Mouse (Mus musculus): ENCODE results near the gene Perp. TPM values are rescaled to one million over a fixed set of nuclear protein-coding genes. Genes with fewer than 3 reads are reported as not detected.

Perp gene
- polyA plus RNA-seq, 1 experiment = 6.6 TPM

GRCm38 (mm10) chr10:18860119-18860824 lies 15.5 kb downstream of the Perp start:
- no peak for TF ChIP-seq POLR2A (IDR thresholded peaks at IDR 0.05; ENCODE audit: extremely low read depth, insufficient read depth, low read length)
- TF ChIP-seq CTCF (IDR thresholded peaks at IDR 0.05; ENCODE audit: extremely low read depth, insufficient read depth, low read length) = no peak
- H3K4me1 ChIP-seq (ENCODE audit: control insufficient read depth, insufficient read depth, low read length) = no peaks in the 10 kb centered on the region; the same call in 1 of the 2 replicates
- no peak overlapping the region for H3K27ac ChIP-seq (ENCODE audit: insufficient read depth, low read length)
- H3K4me3 ChIP-seq (ENCODE audit: insufficient read depth, low read length) = no peak overlapping the region

DNA sequence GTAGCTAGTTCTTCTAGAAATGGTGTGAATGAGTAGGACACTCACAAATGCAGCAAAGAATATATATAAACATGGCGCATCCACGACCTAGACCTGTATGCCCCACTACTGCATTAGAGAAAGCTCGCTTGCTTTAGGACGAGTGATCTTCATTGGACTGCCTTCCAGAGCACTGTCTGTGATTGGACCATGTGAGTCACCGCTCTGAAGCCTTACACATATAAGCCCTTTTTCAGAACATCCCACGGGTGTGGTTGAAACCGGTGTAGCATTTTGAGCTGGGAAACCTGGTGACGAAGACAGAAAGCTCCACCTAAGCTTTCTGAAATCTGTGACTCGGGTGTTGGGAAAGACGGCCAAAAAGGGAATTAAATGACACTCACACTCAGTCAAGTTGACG lies 16.0 kb downstream of the Perp start:
- Histone ChIP-seq H3K27ac (ENCODE audit: insufficient read depth, low read length) (no peak overlapping the region), H3K4me1 (ENCODE audit: control insufficient read depth, insufficient read depth, low read length) (no peaks in the 10 kb centered on the region; the same call in 1 of the 2 replicates), H3K4me3 (ENCODE audit: insufficient read depth, low read length) (no peak overlapping the region)
- TF ChIP-seq POLR2A (IDR thresholded peaks at IDR 0.05; ENCODE audit: extremely low read depth, insufficient read depth, low read length) = no peak
- TF ChIP-seq CTCF (IDR thresholded peaks at IDR 0.05; ENCODE audit: extremely low read depth, insufficient read depth, low read length) = no peak

DNA sequence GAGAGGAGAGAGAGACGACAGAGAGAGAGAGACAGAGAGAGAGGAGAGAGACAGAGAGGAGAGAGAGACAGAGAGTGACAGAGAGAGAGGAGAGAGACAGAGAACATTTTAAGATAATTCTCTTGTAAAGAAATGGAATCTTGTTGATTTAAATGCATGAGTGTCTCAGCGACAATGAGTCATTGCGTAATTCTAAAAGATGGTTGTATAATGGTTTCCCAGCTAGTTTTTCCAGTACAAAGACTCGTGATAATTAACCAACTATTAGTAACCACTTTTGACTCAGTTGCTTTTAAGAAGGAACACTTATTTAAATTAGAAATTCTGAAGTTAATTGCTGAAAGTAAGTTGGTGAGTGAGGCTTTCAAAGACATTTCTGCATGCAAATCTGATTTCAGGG lies 16.6 kb downstream of the Perp start:
- no peak for TF ChIP-seq CTCF (IDR thresholded peaks at IDR 0.05; ENCODE audit: extremely low read depth, insufficient read depth, low read length)
- no peak for TF ChIP-seq POLR2A (IDR thresholded peaks at IDR 0.05; ENCODE audit: extremely low read depth, insufficient read depth, low read length)
- Histone ChIP-seq H3K4me3 (ENCODE audit: insufficient read depth, low read length) (no peak overlapping the region), H3K4me1 (ENCODE audit: control insufficient read depth, insufficient read depth, low read length) (no peaks in the 10 kb centered on the region; the same call in 1 of the 2 replicates), H3K27ac (ENCODE audit: insufficient read depth, low read length) (no peak overlapping the region)

DNA sequence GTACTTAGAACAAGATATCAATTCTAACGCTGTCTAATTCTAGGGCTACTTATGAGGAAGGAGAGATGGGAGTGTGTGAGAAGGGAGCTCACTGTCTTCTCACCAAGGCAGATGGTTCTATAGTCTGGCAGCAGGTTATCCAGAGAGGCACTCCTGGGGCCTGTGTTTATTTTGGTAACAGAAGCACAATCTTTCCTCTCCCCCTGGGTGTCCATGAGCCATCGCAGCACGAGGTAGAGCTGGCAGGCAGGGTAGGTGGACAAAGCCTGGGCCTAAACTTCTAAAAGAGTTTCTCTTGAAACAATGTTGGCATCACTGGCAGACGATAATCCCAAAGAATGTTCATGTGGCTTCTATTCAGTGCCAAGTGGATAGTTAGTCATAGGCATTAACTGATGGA lies 18.5 kb downstream of the Perp start:
- H3K4me3 ChIP-seq (ENCODE audit: insufficient read depth, low read length) = no peak overlapping the region
- TF ChIP-seq CTCF (IDR thresholded peaks at IDR 0.05; ENCODE audit: extremely low read depth, insufficient read depth, low read length) (no peak), POLR2A (IDR thresholded peaks at IDR 0.05; ENCODE audit: extremely low read depth, insufficient read depth, low read length) (no peak)
- no peak overlapping the region for H3K27ac ChIP-seq (ENCODE audit: insufficient read depth, low read length)
- no peaks in the 10 kb centered on the region for H3K4me1 ChIP-seq (ENCODE audit: control insufficient read depth, insufficient read depth, low read length)

DNA sequence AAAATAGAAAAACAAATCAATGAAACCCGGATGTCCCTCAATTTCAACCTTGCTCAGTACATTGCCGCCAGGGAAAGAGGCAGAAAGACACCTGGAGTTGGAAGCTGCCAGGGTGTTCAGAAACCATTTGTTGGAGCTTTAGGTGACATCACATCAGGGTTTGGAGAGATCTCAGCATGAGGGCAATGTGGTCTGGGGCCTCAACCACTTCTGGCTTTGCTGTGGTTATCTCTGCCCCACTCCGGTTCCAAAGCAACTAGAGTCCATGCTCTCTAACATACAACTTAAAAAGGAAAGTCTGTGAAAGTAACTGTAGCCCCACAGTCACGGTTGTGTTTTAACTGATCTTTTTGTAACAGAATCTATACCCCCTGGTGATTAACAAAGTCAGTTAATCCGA lies 19.9 kb downstream of the Perp start:
- no peak for TF ChIP-seq CTCF (IDR thresholded peaks at IDR 0.05; ENCODE audit: extremely low read depth, insufficient read depth, low read length)
- TF ChIP-seq POLR2A (IDR thresholded peaks at IDR 0.05; ENCODE audit: extremely low read depth, insufficient read depth, low read length) = no peak
- Histone ChIP-seq H3K4me3 (ENCODE audit: insufficient read depth, low read length) (no peak overlapping the region), H3K27ac (ENCODE audit: insufficient read depth, low read length) (no peak overlapping the region), H3K4me1 (ENCODE audit: control insufficient read depth, insufficient read depth, low read length) (no peaks in the 10 kb centered on the region)

DNA sequence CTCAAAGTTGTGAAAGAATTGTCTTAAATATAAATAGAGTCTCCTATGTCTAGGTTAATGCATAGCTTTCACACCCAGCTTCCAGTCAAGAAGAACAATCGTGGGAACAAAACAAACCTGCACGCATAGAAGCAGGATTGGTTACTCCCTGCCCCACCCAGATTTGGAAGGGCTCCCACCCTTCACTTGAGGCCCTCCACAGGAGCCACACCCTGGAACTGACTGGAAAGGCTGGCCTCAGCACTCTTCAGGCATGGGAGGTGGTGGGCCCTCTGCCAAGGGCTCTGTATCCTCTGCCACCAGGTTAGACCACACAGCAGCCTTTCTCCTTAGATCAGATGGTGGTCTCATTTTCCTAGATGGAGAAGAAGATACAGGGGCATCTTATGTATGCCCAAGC lies 26.2 kb downstream of the Perp start:
- Histone ChIP-seq H3K27ac (ENCODE audit: insufficient read depth, low read length) (no peak overlapping the region), H3K4me3 (ENCODE audit: insufficient read depth, low read length) (no peak overlapping the region), H3K4me1 (ENCODE audit: control insufficient read depth, insufficient read depth, low read length) (no peaks in the 10 kb centered on the region)
- TF ChIP-seq CTCF (IDR thresholded peaks at IDR 0.05; ENCODE audit: extremely low read depth, insufficient read depth, low read length) = no peak
- TF ChIP-seq POLR2A (IDR thresholded peaks at IDR 0.05; ENCODE audit: extremely low read depth, insufficient read depth, low read length) = no peak

- TF ChIP-seq CTCF (IDR thresholded peaks at IDR 0.05; ENCODE audit: extremely low read depth, insufficient read depth, low read length) = no peak
- TF ChIP-seq POLR2A (IDR thresholded peaks at IDR 0.05; ENCODE audit: extremely low read depth, insufficient read depth, low read length) = no peak
- H3K27ac ChIP-seq (ENCODE audit: insufficient read depth, low read length) = no peak overlapping the region
Observed at GRCm38 (mm10) chr10:18876211-18876610, 31.4 kb downstream of the Perp start.

GRCm38 (mm10) chr10:18878111-18878510 lies 33.3 kb downstream of the Perp start:
- TF ChIP-seq CTCF (IDR thresholded peaks at IDR 0.05; ENCODE audit: extremely low read depth, insufficient read depth, low read length) = no peak
- TF ChIP-seq POLR2A (IDR thresholded peaks at IDR 0.05; ENCODE audit: extremely low read depth, insufficient read depth, low read length) = no peak
- no peaks in the 10 kb centered on the region for H3K4me1 ChIP-seq (ENCODE audit: control insufficient read depth, insufficient read depth, low read length)
- no peak overlapping the region for H3K4me3 ChIP-seq (ENCODE audit: insufficient read depth, low read length)
- H3K27ac ChIP-seq (ENCODE audit: insufficient read depth, low read length) = no peak overlapping the region

More at GRCm38 (mm10) chr10:18876211-18876610, 31.4 kb downstream of the Perp start:
- Histone ChIP-seq H3K4me1 (ENCODE audit: control insufficient read depth, insufficient read depth, low read length) (no peaks in the 10 kb centered on the region), H3K4me3 (ENCODE audit: insufficient read depth, low read length) (no peak overlapping the region)

GRCm38 (mm10) chr10:18879160-18879559 lies 34.3 kb downstream of the Perp start:
- Histone ChIP-seq H3K27ac (ENCODE audit: insufficient read depth, low read length) (no peak overlapping the region), H3K4me3 (ENCODE audit: insufficient read depth, low read length) (no peak overlapping the region), H3K4me1 (ENCODE audit: control insufficient read depth, insufficient read depth, low read length) (no peaks in the 10 kb centered on the region)
- TF ChIP-seq POLR2A (IDR thresholded peaks at IDR 0.05; ENCODE audit: extremely low read depth, insufficient read depth, low read length) (no peak), CTCF (IDR thresholded peaks at IDR 0.05; ENCODE audit: extremely low read depth, insufficient read depth, low read length) (no peak)

- H3K4me3 ChIP-seq (ENCODE audit: insufficient read depth, low read length) = no peak overlapping the region
- H3K27ac ChIP-seq (ENCODE audit: insufficient read depth, low read length) = no peak overlapping the region
- TF ChIP-seq CTCF (IDR thresholded peaks at IDR 0.05; ENCODE audit: extremely low read depth, insufficient read depth, low read length) (no peak), POLR2A (IDR thresholded peaks at IDR 0.05; ENCODE audit: extremely low read depth, insufficient read depth, low read length) (no peak)
- H3K4me1 ChIP-seq (ENCODE audit: control insufficient read depth, insufficient read depth, low read length) = no peaks in the 10 kb centered on the region
Observed at GRCm38 (mm10) chr10:18879690-18880089, 34.9 kb downstream of the Perp start.

Measured in cortical plate, adult 2 months (tissue).